Mouse (Mus musculus) megakaryocyte, embryonic 14.5 days (primary cell): ENCODE results near the gene Anks3.

Experiments used
- FLI1 ChIP-seq: IDR thresholded peaks from 2 replicates; pipeline ENCODE4 v1.6.1; 2012; ENCODE audit warnings: low read length, inconsistent platforms, mixed read lengths
- GATA1 ChIP-seq: IDR thresholded peaks from 3 replicates; pipeline ENCODE4 v1.6.1; 2012; ENCODE audit warnings: mixed read lengths, low read length, inconsistent platforms, borderline replicate concordance

- TF ChIP-seq GATA1 = no peak
- TF ChIP-seq FLI1 = no peak
Measured at GRCm38 (mm10) chr16:4916608-4917007, 47.4 kb downstream of the Anks3 start.
